ENCODE assay signal across 9 mouse cellular contexts in genomic region chr10:99558656-99559055, GRCm38 (mm10).
"Had no signal": no experiment of that assay in that cellular context is flagged by ENCODE, and none has a peak within 500 bp of the region (broad histone marks: within the 10 kb centered on the region; RNA-seq: fewer than 3 reads in every experiment).

No protein-coding gene starts in this region.

- DNase-seq: liver, postnatal 0 days; lung, adult 2 months; lung, postnatal 14 days; lung, postnatal 36 days; right cerebral cortex, postnatal 14 days; spleen, adult 18-20 months; thymus, adult 2 months; thymus, postnatal 25 days; thymus, postnatal 4 days had no signal
